Mouse (Mus musculus): Measurements from ENCODE around the gene Sct. TPM values are rescaled to one million over a fixed set of nuclear protein-coding genes. Genes with fewer than 3 reads are reported as not detected.

Gene Sct
- not detected for polyA plus RNA-seq (2014; fragmentation: Illumina TruSeq; extraction: RNeasy Lipid Tissue Mini Kit (QIAGEN cat#74804); ENCODE audit: low read depth, low replicate concordance)

DNA sequence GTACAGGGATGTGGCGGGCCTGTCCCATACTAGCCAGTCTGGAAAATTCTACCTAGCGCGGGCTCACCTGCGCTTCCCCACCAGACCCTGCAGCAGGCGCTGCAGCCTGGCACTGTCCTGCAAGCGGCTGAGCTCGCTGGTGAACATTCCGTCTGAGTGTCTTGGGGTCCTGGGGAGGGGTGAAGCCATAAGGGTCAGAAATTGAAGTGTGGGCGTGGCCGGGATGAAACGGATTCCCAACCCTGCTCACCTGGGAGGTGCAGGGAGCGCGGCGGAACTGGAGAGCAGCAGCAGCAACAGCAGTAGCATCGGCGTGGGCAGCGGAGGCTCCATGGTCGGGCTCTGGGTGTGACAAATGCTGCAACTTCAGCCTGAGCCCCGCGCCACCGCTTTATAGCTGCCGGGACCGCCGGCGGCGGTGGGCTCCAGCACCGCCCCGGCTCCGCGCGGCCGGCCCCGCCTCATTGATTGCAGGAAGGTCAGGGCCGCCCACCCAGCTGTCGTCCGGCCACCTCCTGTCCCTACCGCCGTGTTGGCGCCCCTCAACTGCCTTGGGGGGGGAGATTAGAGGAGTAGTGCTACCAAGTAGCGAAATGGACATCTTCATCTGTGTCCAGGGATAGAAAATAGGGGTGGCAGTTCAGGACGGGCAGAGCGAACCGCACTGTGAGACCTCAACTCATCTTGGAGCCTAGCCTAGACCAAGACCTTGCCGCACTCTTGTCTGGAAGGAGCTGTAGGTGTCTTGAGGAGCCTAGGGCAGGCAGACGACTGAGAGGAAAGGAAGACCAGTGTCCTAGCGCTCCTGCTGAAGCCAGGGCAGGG, at the start of gene Sct:
Sct (minus strand) TSS at position 368 of the 825 bp plus-strand sequence.

DNA sequence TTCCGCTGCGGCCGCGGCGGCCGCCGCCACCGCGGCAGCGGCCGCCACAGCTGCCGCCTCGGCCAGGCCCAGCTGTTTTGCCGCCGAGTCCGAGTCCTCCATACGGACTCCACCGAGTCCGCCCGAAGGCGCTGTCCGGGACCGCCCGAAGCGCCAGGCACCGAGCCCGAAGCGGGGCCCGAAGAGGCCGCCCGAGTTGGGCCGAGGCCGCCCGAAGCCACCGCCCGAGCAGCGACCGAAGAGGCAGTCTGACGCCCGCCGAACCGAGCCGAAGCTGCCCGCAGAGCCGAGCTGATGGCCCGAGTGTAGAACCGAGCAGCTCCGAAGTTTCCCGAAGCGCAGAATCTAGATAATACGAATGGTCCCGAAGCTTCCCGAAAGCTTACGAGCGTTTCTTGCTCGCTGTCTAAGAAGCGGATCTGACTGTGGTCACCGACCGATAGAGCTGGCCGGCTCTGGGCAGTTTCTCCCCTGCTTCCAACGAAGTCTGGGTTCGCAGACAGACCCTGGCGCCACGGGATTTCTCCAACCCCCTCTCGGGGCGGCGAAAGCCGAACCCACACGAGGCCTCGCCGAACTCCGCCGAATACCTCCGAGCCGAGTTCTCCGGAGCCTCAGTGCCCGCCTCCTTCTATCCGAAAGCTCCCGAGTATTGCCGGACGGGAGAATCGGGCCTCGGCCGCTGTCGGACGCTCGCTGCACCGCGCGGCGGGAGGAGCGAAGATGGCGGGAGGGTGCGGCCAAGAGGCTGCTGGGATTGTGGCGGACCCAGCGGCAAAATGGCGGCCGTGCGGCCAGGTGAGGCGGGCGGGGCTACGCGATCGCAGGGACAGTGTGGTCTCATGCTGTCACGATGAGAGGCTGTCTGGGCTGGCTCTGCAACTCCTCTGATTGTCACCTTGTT, 48.8 kb upstream of the Sct start, which contains the start of the genes Deaf1 and Tmem80:
Deaf1 (minus strand) TSS at position 222 of the 904 bp plus-strand sequence.
Tmem80 (plus strand) TSS at position 271 of the 904 bp plus-strand sequence.

DNA sequence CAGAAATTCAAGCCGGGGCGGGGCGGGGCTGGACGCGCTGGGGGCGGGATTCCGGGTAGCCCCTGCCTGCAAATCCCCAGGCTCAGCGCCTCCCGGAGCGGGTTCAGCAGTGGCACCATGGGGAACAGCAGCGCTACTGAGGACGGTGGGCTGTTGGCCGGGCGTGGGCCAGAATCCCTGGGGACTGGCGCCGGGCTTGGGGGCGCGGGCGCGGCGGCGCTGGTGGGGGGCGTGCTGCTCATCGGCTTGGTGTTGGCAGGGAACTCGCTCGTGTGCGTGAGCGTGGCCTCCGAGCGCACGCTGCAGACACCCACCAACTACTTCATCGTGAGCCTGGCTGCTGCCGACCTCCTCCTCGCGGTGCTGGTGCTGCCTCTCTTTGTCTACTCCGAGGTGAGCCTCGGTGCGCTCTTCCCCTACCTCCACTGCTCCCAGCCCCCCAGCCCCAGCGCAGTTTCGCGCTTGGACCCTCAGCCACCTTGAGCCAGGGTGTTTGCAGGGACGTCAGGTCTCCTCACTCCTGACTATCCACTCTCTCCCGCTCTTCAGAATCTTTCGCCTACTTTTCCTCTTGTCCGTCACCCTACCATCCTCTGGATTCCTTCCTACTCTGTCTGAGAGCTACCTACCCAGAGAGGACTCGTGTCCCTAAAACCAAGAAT, 13.1 kb upstream of the Sct start, which contains the start of gene Drd4:
Drd4 (plus strand) TSS at position 86 of the 662 bp plus-strand sequence.

DNA sequence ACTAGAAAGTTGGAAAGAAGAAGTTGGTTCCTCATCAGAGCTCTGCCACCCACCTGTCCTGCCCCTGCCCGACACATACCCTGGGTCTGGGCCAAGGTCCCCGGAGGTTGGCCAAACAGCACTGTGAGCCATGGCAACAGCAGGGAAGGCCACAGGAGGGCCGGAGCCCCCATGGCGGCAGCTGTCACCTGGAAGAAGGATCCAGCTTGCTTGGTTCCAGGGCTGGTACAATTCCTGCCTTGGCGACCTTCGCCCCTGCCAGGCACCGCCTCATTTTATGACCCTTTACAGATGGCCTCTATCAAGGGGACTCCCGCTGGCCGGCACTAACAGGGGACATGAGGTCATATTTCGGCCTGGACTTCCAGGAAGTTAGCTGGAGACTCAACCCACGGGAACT, 2.4 kb downstream of the Sct start, which contains the start of gene Cdhr5:
Cdhr5 (minus strand) TSS at position 241 of the 400 bp plus-strand sequence.

DNA sequence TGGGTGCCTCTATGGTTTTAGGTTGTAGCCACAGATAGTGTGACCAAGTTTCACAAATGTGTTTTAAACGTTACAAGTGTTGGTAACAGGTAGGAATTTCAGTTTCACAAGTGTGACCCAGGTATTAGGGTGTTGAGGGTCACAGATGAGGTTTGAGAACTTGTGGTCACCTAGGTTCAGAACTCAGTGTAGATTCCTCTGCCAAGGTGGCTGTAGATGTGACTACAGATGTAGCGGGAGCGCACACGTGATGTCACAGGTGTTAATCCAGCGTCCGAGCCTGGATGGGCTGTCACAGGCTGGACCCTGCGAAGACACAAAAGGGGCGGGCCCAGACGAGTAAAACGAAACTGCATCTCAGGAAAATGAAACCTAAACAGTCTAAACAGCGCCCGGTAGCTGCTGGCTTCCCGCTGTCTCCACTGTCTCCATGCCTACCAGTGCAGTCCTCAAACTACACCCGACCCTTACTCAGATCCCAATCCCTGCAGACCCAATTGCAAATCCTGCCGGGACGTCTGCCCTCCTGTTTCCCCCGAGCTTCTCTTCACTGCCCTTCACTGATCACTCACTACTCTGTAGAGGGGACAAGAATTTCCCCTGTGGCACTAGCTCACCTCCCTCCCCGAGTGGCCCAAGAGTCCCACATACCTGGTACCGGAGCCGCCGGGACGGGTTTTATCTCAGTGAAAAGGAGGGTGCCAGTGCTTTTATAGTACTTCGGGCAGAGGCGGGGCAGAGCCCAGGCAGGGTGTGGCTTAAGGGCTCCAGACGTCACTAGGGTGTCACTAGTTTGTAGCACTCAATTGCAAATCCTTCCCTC, 13.0 kb downstream of the Sct start, which contains the start of gene Irf7:
Irf7 (minus strand) TSS at position 743 of the 823 bp plus-strand sequence.

Other genes starting within 250 kb of the Sct start
- gene B4galnt4, start 218.0 kb downstream of the Sct start, polyA plus RNA-seq (2014; fragmentation: Illumina TruSeq; extraction: RNeasy Lipid Tissue Mini Kit (QIAGEN cat#74804); ENCODE audit: low read depth, low replicate concordance): 1.2 TPM
- gene Pkp3, start 200.9 kb downstream of the Sct start, polyA plus RNA-seq (2014; fragmentation: Illumina TruSeq; extraction: RNeasy Lipid Tissue Mini Kit (QIAGEN cat#74804); ENCODE audit: low read depth, low replicate concordance): not detected
- not detected for gene Sigirr, start 178.6 kb downstream of the Sct start, polyA plus RNA-seq (2014; fragmentation: Illumina TruSeq; extraction: RNeasy Lipid Tissue Mini Kit (QIAGEN cat#74804); ENCODE audit: low read depth, low replicate concordance)
- 0.18 TPM for gene Ano9, start 161.3 kb downstream of the Sct start, polyA plus RNA-seq (2014; fragmentation: Illumina TruSeq; extraction: RNeasy Lipid Tissue Mini Kit (QIAGEN cat#74804); ENCODE audit: low read depth, low replicate concordance)
- gene Ptdss2, start 156.8 kb downstream of the Sct start, polyA plus RNA-seq (2014; fragmentation: Illumina TruSeq; extraction: RNeasy Lipid Tissue Mini Kit (QIAGEN cat#74804); ENCODE audit: low read depth, low replicate concordance): 179 TPM
- gene Rnh1, start 106.3 kb downstream of the Sct start, polyA plus RNA-seq (2014; fragmentation: Illumina TruSeq; extraction: RNeasy Lipid Tissue Mini Kit (QIAGEN cat#74804); ENCODE audit: low read depth, low replicate concordance): 0.41 TPM
- gene Hras, start 85.1 kb downstream of the Sct start, polyA plus RNA-seq (2014; fragmentation: Illumina TruSeq; extraction: RNeasy Lipid Tissue Mini Kit (QIAGEN cat#74804); ENCODE audit: low read depth, low replicate concordance): 6.3 TPM
- 9.5 TPM for gene Lrrc56, start 85.0 kb downstream of the Sct start, polyA plus RNA-seq (2014; fragmentation: Illumina TruSeq; extraction: RNeasy Lipid Tissue Mini Kit (QIAGEN cat#74804); ENCODE audit: low read depth, low replicate concordance)
- 18.2 TPM for gene Lmntd2, start 65.1 kb downstream of the Sct start, polyA plus RNA-seq (2014; fragmentation: Illumina TruSeq; extraction: RNeasy Lipid Tissue Mini Kit (QIAGEN cat#74804); ENCODE audit: low read depth, low replicate concordance)
- gene Rassf7, start 63.3 kb downstream of the Sct start, polyA plus RNA-seq (2014; fragmentation: Illumina TruSeq; extraction: RNeasy Lipid Tissue Mini Kit (QIAGEN cat#74804); ENCODE audit: low read depth, low replicate concordance): 2.4 TPM
- 24.6 TPM for gene Phrf1, start 50.3 kb downstream of the Sct start, polyA plus RNA-seq (2014; fragmentation: Illumina TruSeq; extraction: RNeasy Lipid Tissue Mini Kit (QIAGEN cat#74804); ENCODE audit: low read depth, low replicate concordance)
- gene Irf7, start 12.7 kb downstream of the Sct start, polyA plus RNA-seq (2014; fragmentation: Illumina TruSeq; extraction: RNeasy Lipid Tissue Mini Kit (QIAGEN cat#74804); ENCODE audit: low read depth, low replicate concordance): 2.1 TPM
- gene Cdhr5, start 2.3 kb downstream of the Sct start, polyA plus RNA-seq (2014; fragmentation: Illumina TruSeq; extraction: RNeasy Lipid Tissue Mini Kit (QIAGEN cat#74804); ENCODE audit: low read depth, low replicate concordance): 1.5 TPM
- 1.1 TPM for gene Drd4, start 12.9 kb upstream of the Sct start, polyA plus RNA-seq (2014; fragmentation: Illumina TruSeq; extraction: RNeasy Lipid Tissue Mini Kit (QIAGEN cat#74804); ENCODE audit: low read depth, low replicate concordance)
- 1.2 TPM for gene Deaf1, start 48.6 kb upstream of the Sct start, polyA plus RNA-seq (2014; fragmentation: Illumina TruSeq; extraction: RNeasy Lipid Tissue Mini Kit (QIAGEN cat#74804); ENCODE audit: low read depth, low replicate concordance)
- 15.0 TPM for gene Tmem80, start 48.6 kb upstream of the Sct start, polyA plus RNA-seq (2014; fragmentation: Illumina TruSeq; extraction: RNeasy Lipid Tissue Mini Kit (QIAGEN cat#74804); ENCODE audit: low read depth, low replicate concordance)
- 0.34 TPM for gene Eps8l2, start 59.7 kb upstream of the Sct start, polyA plus RNA-seq (2014; fragmentation: Illumina TruSeq; extraction: RNeasy Lipid Tissue Mini Kit (QIAGEN cat#74804); ENCODE audit: low read depth, low replicate concordance)
- gene Taldo1, start 113.1 kb upstream of the Sct start, polyA plus RNA-seq (2014; fragmentation: Illumina TruSeq; extraction: RNeasy Lipid Tissue Mini Kit (QIAGEN cat#74804); ENCODE audit: low read depth, low replicate concordance): 1.8 TPM
- 3.7 TPM for gene Gatd1, start 135.0 kb upstream of the Sct start, polyA plus RNA-seq (2014; fragmentation: Illumina TruSeq; extraction: RNeasy Lipid Tissue Mini Kit (QIAGEN cat#74804); ENCODE audit: low read depth, low replicate concordance)
- gene Cend1, start 150.4 kb upstream of the Sct start, polyA plus RNA-seq (2014; fragmentation: Illumina TruSeq; extraction: RNeasy Lipid Tissue Mini Kit (QIAGEN cat#74804); ENCODE audit: low read depth, low replicate concordance): 0.18 TPM
- 0.14 TPM for gene Slc25a22, start 158.8 kb upstream of the Sct start, polyA plus RNA-seq (2014; fragmentation: Illumina TruSeq; extraction: RNeasy Lipid Tissue Mini Kit (QIAGEN cat#74804); ENCODE audit: low read depth, low replicate concordance)
- 0.48 TPM for gene Pidd1, start 164.9 kb upstream of the Sct start, polyA plus RNA-seq (2014; fragmentation: Illumina TruSeq; extraction: RNeasy Lipid Tissue Mini Kit (QIAGEN cat#74804); ENCODE audit: low read depth, low replicate concordance)
- gene Rplp2, start 168.2 kb upstream of the Sct start, polyA plus RNA-seq (2014; fragmentation: Illumina TruSeq; extraction: RNeasy Lipid Tissue Mini Kit (QIAGEN cat#74804); ENCODE audit: low read depth, low replicate concordance): 10.3 TPM
- 14.7 TPM for gene Pnpla2, start 176.1 kb upstream of the Sct start, polyA plus RNA-seq (2014; fragmentation: Illumina TruSeq; extraction: RNeasy Lipid Tissue Mini Kit (QIAGEN cat#74804); ENCODE audit: low read depth, low replicate concordance)
- gene Cracr2b, start 182.0 kb upstream of the Sct start, polyA plus RNA-seq (2014; fragmentation: Illumina TruSeq; extraction: RNeasy Lipid Tissue Mini Kit (QIAGEN cat#74804); ENCODE audit: low read depth, low replicate concordance): not detected
- gene Cd151, start 188.3 kb upstream of the Sct start, polyA plus RNA-seq (2014; fragmentation: Illumina TruSeq; extraction: RNeasy Lipid Tissue Mini Kit (QIAGEN cat#74804); ENCODE audit: low read depth, low replicate concordance): 17.0 TPM
- gene Polr2l, start 196.0 kb upstream of the Sct start, polyA plus RNA-seq (2014; fragmentation: Illumina TruSeq; extraction: RNeasy Lipid Tissue Mini Kit (QIAGEN cat#74804); ENCODE audit: low read depth, low replicate concordance): 0.87 TPM
- 0.49 TPM for gene Tspan4, start 196.1 kb upstream of the Sct start, polyA plus RNA-seq (2014; fragmentation: Illumina TruSeq; extraction: RNeasy Lipid Tissue Mini Kit (QIAGEN cat#74804); ENCODE audit: low read depth, low replicate concordance)